Mouse (Mus musculus): ENCODE measurements at regions not wholly inside any gene's neighbourhood (a gene's known extent, or its start where the extent isn't known, plus 50 kb on each side); places are given as distances from the start of the nearest gene placed in this dataset.

- Histone ChIP-seq H3K4me2 (no peak overlapping the region), H3K4me3 (no peak overlapping the region), H3K9me3 (no peaks in the 10 kb centered on the region), H3K9ac (no peak overlapping the region), H3K36me3 (no peaks in the 10 kb centered on the region), H3K27me3 (replicated peaks) (no peaks in the 10 kb centered on the region), H3K4me1 (no peaks in the 10 kb centered on the region), H3K27ac (replicated peaks) (no peak overlapping the region)
- 21% methylated on average over 5 of the region's 5 CpGs for WGBS
- ATAC-seq (ENCODE audit: extremely low read depth, insufficient number of reproducible peaks, low FRiP score, low TSS enrichment) = no peak
Observed at GRCm38 (mm10) chr19:54932579-54932978, 194.5 kb downstream of the Gpam start.

- H3K36me3 ChIP-seq = no peaks in the 10 kb centered on the region
- no peaks in the 10 kb centered on the region for H3K27me3 ChIP-seq (replicated peaks)
- no peak overlapping the region for H3K4me3 ChIP-seq
- H3K9me3 ChIP-seq = no peaks in the 10 kb centered on the region
- no peak for ATAC-seq (ENCODE audit: extremely low read depth, insufficient number of reproducible peaks, low FRiP score, low TSS enrichment)
- WGBS = 59% methylated on average over 4 of the region's 4 CpGs
- no peaks in the 10 kb centered on the region for H3K4me1 ChIP-seq
- no peak overlapping the region for H3K4me2 ChIP-seq
- H3K27ac ChIP-seq (replicated peaks) = no peak overlapping the region
- H3K9ac ChIP-seq = no peak overlapping the region
Observed at GRCm38 (mm10) chr19:54925888-54926287, 201.2 kb downstream of the Gpam start.

- Histone ChIP-seq H3K4me1 (no peaks in the 10 kb centered on the region), H3K4me2 (no peak overlapping the region), H3K36me3 (no peaks in the 10 kb centered on the region), H3K4me3 (no peak overlapping the region), H3K27me3 (replicated peaks) (no peaks in the 10 kb centered on the region), H3K27ac (replicated peaks) (no peak overlapping the region), H3K9ac (no peak overlapping the region), H3K9me3 (no peaks in the 10 kb centered on the region)
- no peak for ATAC-seq (ENCODE audit: extremely low read depth, insufficient number of reproducible peaks, low FRiP score, low TSS enrichment)
- 74% methylated on average over 6 of the region's 6 CpGs for WGBS
Observed at GRCm38 (mm10) chr19:54919597-54919996, 207.4 kb downstream of the Gpam start.

GRCm38 (mm10) chr19:54893622-54894021 is 233.4 kb downstream of the Gpam start:
- H3K27ac ChIP-seq (replicated peaks) = no peak overlapping the region
- no peaks in the 10 kb centered on the region for H3K36me3 ChIP-seq
- H3K4me1 ChIP-seq = no peaks in the 10 kb centered on the region
- H3K9ac ChIP-seq = no peak overlapping the region
- H3K9me3 ChIP-seq = no peaks in the 10 kb centered on the region
- no peak overlapping the region for H3K4me2 ChIP-seq
- no peak for ATAC-seq (ENCODE audit: extremely low read depth, insufficient number of reproducible peaks, low FRiP score, low TSS enrichment)
- H3K27me3 ChIP-seq (replicated peaks) = no peaks in the 10 kb centered on the region
- WGBS = 65% methylated on average over 5 of the region's 5 CpGs
- no peak overlapping the region for H3K4me3 ChIP-seq

- no peaks in the 10 kb centered on the region for H3K27me3 ChIP-seq (replicated peaks)
- no peaks in the 10 kb centered on the region for H3K4me1 ChIP-seq
- H3K9me3 ChIP-seq = no peaks in the 10 kb centered on the region
- no peak overlapping the region for H3K4me3 ChIP-seq
- no peak overlapping the region for H3K9ac ChIP-seq
- no peaks in the 10 kb centered on the region for H3K36me3 ChIP-seq
- 82% methylated on average over 4 of the region's 4 CpGs for WGBS
- no peak overlapping the region for H3K27ac ChIP-seq (replicated peaks)
- H3K4me2 ChIP-seq = no peak overlapping the region
- no peak for ATAC-seq (ENCODE audit: extremely low read depth, insufficient number of reproducible peaks, low FRiP score, low TSS enrichment)
Observed at GRCm38 (mm10) chr19:54867078-54867477, 260.0 kb downstream of the Gpam start.

GRCm38 (mm10) chr19:54855190-54855589 is 271.8 kb downstream of the Gpam start:
- H3K27ac ChIP-seq (replicated peaks) = no peak overlapping the region
- H3K27me3 ChIP-seq (replicated peaks) = no peaks in the 10 kb centered on the region
- no peaks in the 10 kb centered on the region for H3K4me1 ChIP-seq
- no peaks in the 10 kb centered on the region for H3K36me3 ChIP-seq
- H3K4me3 ChIP-seq = no peak overlapping the region
- ATAC-seq (ENCODE audit: extremely low read depth, insufficient number of reproducible peaks, low FRiP score, low TSS enrichment) = no peak
- H3K9ac ChIP-seq = no peak overlapping the region
- 82% methylated on average over 2 of the region's 2 CpGs for whole genome bisulfite sequencing
- H3K9me3 ChIP-seq = no peaks in the 10 kb centered on the region
- no peak overlapping the region for H3K4me2 ChIP-seq

- WGBS = 70% methylated on average over 3 of the region's 3 CpGs
- ATAC-seq (ENCODE audit: extremely low read depth, insufficient number of reproducible peaks, low FRiP score, low TSS enrichment) = no peak
- Histone ChIP-seq H3K36me3 (no peaks in the 10 kb centered on the region), H3K4me1 (no peaks in the 10 kb centered on the region), H3K4me3 (no peak overlapping the region), H3K27ac (replicated peaks) (no peak overlapping the region), H3K9ac (no peak overlapping the region), H3K9me3 (no peaks in the 10 kb centered on the region), H3K4me2 (no peak overlapping the region), H3K27me3 (replicated peaks) (no peaks in the 10 kb centered on the region)
Observed at GRCm38 (mm10) chr19:54838231-54838630, 288.8 kb downstream of the Gpam start.

- WGBS = 74% methylated on average over 2 of the region's 2 CpGs
- Histone ChIP-seq H3K27me3 (replicated peaks) (no peaks in the 10 kb centered on the region), H3K4me3 (no peak overlapping the region), H3K36me3 (no peaks in the 10 kb centered on the region), H3K27ac (replicated peaks) (no peak overlapping the region), H3K9ac (no peak overlapping the region), H3K4me2 (no peak overlapping the region), H3K9me3 (no peaks in the 10 kb centered on the region), H3K4me1 (no peaks in the 10 kb centered on the region)
- no peak for ATAC-seq (ENCODE audit: extremely low read depth, insufficient number of reproducible peaks, low FRiP score, low TSS enrichment)
Observed at GRCm38 (mm10) chr19:54836451-54836850, 290.6 kb downstream of the Gpam start.

- no peaks in the 10 kb centered on the region for H3K9me3 ChIP-seq
- H3K4me3 ChIP-seq = no peak overlapping the region
- no peak for ATAC-seq (ENCODE audit: extremely low read depth, insufficient number of reproducible peaks, low FRiP score, low TSS enrichment)
- no peak overlapping the region for H3K4me2 ChIP-seq
- WGBS = 77% methylated on average over 5 of the region's 5 CpGs
- no peaks in the 10 kb centered on the region for H3K27me3 ChIP-seq (replicated peaks)
- H3K4me1 ChIP-seq = no peaks in the 10 kb centered on the region
- H3K36me3 ChIP-seq = no peaks in the 10 kb centered on the region
- H3K27ac ChIP-seq (replicated peaks) = no peak overlapping the region
- no peak overlapping the region for H3K9ac ChIP-seq
Observed at GRCm38 (mm10) chr19:54822161-54822560, 304.9 kb downstream of the Gpam start.

- H3K4me2 ChIP-seq = no peak overlapping the region
- H3K4me1 ChIP-seq = no peaks in the 10 kb centered on the region
- H3K36me3 ChIP-seq = no peaks in the 10 kb centered on the region
- ATAC-seq (ENCODE audit: extremely low read depth, insufficient number of reproducible peaks, low FRiP score, low TSS enrichment) = no peak
- 64% methylated on average over 4 of the region's 4 CpGs for WGBS
- H3K9me3 ChIP-seq = no peaks in the 10 kb centered on the region
- H3K27ac ChIP-seq (replicated peaks) = no peak overlapping the region
- H3K27me3 ChIP-seq (replicated peaks) = no peaks in the 10 kb centered on the region
- no peak overlapping the region for H3K4me3 ChIP-seq
- H3K9ac ChIP-seq = no peak overlapping the region
Observed at GRCm38 (mm10) chr19:54820587-54820986, 306.5 kb downstream of the Gpam start.

GRCm38 (mm10) chr19:54801123-54801742 is 325.8 kb downstream of the Gpam start:
- no peak overlapping the region for H3K9ac ChIP-seq
- H3K4me1 ChIP-seq = no peaks in the 10 kb centered on the region
- no peak for ATAC-seq (ENCODE audit: extremely low read depth, insufficient number of reproducible peaks, low FRiP score, low TSS enrichment)
- 73% methylated on average over 8 of the region's 8 CpGs for WGBS
- no peaks in the 10 kb centered on the region for H3K36me3 ChIP-seq
- no peak overlapping the region for H3K4me3 ChIP-seq
- no peaks in the 10 kb centered on the region for H3K9me3 ChIP-seq
- no peak overlapping the region for H3K4me2 ChIP-seq
- H3K27me3 ChIP-seq (replicated peaks) = no peaks in the 10 kb centered on the region
- H3K27ac ChIP-seq (replicated peaks) = no peak overlapping the region

GRCm38 (mm10) chr19:54787171-54787570 is 339.9 kb downstream of the Gpam start:
- Histone ChIP-seq H3K27ac (replicated peaks) (no peak overlapping the region), H3K4me2 (no peak overlapping the region), H3K27me3 (replicated peaks) (no peaks in the 10 kb centered on the region), H3K4me1 (no peaks in the 10 kb centered on the region), H3K4me3 (no peak overlapping the region), H3K36me3 (no peaks in the 10 kb centered on the region), H3K9me3 (no peaks in the 10 kb centered on the region), H3K9ac (no peak overlapping the region)
- no peak for ATAC-seq (ENCODE audit: extremely low read depth, insufficient number of reproducible peaks, low FRiP score, low TSS enrichment)
- WGBS = 74% methylated on average over 3 of the region's 3 CpGs

Data from heart, embryonic 13.5 days (tissue).